Mouse (Mus musculus) adrenal gland, postnatal 36 days (tissue): ENCODE measurements around the gene Mutyh. TPM values are rescaled to one million over a fixed set of nuclear protein-coding genes. Genes with fewer than 3 reads are reported as not detected.
"Not testable (repeated sequence)": the region's sequence is repeated elsewhere in the genome, so short reads cannot be mapped to it uniquely, and the experiment has no call there.

Experiments used
- DNase-seq, 2 experiments: peaks; one replicate each; pipeline ENCODE4 v3.0.0; 2021; ENCODE audit warnings: mixed read lengths in 1 of 2
- total RNA-seq, 2 experiments: library from RNA; stranded (reverse); gene quantifications; 2 replicates each; pipeline ENCODE4 v1.2.3; 2021

The Mutyh gene
- total RNA-seq, 2 experiments from 2014 or later = 2.4 to 3.2 TPM

- peak; percentile 89 to 90 for DNase-seq
These were observed 13.6 kb downstream of the Mutyh start for GRCm38 (mm10) chr4:116820902-116821693.

- no peak for DNase-seq
These were observed 14.1 kb downstream of the Mutyh start, which contains the start of gene Hpdl for GRCm38 (mm10) chr4:116821694-116822016. TSS of gene Hpdl (minus strand) at chr4:116821707.

- peak; percentile 75 to 79 for DNase-seq
These were observed 17.1 kb downstream of the Mutyh start for GRCm38 (mm10) chr4:116824541-116825004.

GRCm38 (mm10) chr4:116827819-116828218 lies 20.3 kb downstream of the Mutyh start:
- DNase-seq = peak in 1 of 2 experiments; percentile 40

GRCm38 (mm10) chr4:116829364-116830069 lies 22.0 kb downstream of the Mutyh start:
- no peak for DNase-seq

GRCm38 (mm10) chr4:116830070-116830368 lies 22.5 kb downstream of the Mutyh start:
- DNase-seq = no peak

- DNase-seq = no peak
These were observed 31.5 kb downstream of the Mutyh start for GRCm38 (mm10) chr4:116838999-116839398.

GRCm38 (mm10) chr4:116840096-116840495 lies 32.6 kb downstream of the Mutyh start:
- DNase-seq = not testable (repeated sequence)

GRCm38 (mm10) chr4:116840841-116841240 lies 33.3 kb downstream of the Mutyh start:
- DNase-seq = peak in 1 of 2 experiments; percentile 35

GRCm38 (mm10) chr4:116844324-116844723 lies 36.8 kb downstream of the Mutyh start:
- no peak for DNase-seq

GRCm38 (mm10) chr4:116849901-116850300 lies 42.4 kb downstream of the Mutyh start:
- no peak for DNase-seq

- DNase-seq = no peak
These were observed 46.8 kb downstream of the Mutyh start for GRCm38 (mm10) chr4:116854286-116854685.

- no peak for DNase-seq
These were observed 49.7 kb downstream of the Mutyh start for GRCm38 (mm10) chr4:116857203-116857602.

GRCm38 (mm10) chr4:116859711-116860110 lies 52.2 kb downstream of the Mutyh start:
- DNase-seq = no peak

- DNase-seq = no peak
These were observed 54.5 kb downstream of the Mutyh start for GRCm38 (mm10) chr4:116862023-116862422.

Other genes starting within 250 kb of the Mutyh start
- gene Ccdc17, start 211.1 kb upstream of the Mutyh start, total RNA-seq = 10 to 100 TPM in 1 of 2 experiments, 1 to 10 TPM in 1; 9.1 to 12.1 TPM
- 10 to 100 TPM; 29.8 to 35.0 TPM for gene Nasp, start 179.8 kb upstream of the Mutyh start, total RNA-seq
- 100 to 1,000 TPM; 864 to 917 TPM for gene Akr1a1, start 156.0 kb upstream of the Mutyh start, total RNA-seq
- gene Prdx1, start 122.2 kb upstream of the Mutyh start, total RNA-seq = 100 to 1,000 TPM; 682 to 824 TPM
- 10 to 100 TPM; 32.9 to 33.5 TPM for gene Mmachc, start 99.3 kb upstream of the Mutyh start, total RNA-seq
- gene Ccdc163, start 99.2 kb upstream of the Mutyh start, total RNA-seq = 10 to 100 TPM; 16.2 to 19.2 TPM
- gene Tesk2, start 86.8 kb upstream of the Mutyh start, total RNA-seq = 1 to 10 TPM; 2.9 to 5.9 TPM
- 10 to 100 TPM; 16.9 to 20.8 TPM for gene Toe1, start 83 bp upstream of the Mutyh start, total RNA-seq
- 1 to 10 TPM; 1.9 to 2.6 TPM for gene Hpdl, start 14.0 kb downstream of the Mutyh start, total RNA-seq
- gene Zswim5, start 69.7 kb downstream of the Mutyh start, total RNA-seq = 1 to 10 TPM; 3.6 to 5.1 TPM
- 100 to 1,000 TPM in 1 of 2 experiments, 10 to 100 TPM in 1; 97.9 to 126 TPM for gene Urod, start 186.7 kb downstream of the Mutyh start, total RNA-seq
- 10 to 100 TPM; 22.5 to 26.9 TPM for gene Hectd3, start 187.6 kb downstream of the Mutyh start, total RNA-seq
- 10 to 100 TPM; 29.0 to 33.6 TPM for gene Eif2b3, start 211.7 kb downstream of the Mutyh start, total RNA-seq